Mouse (Mus musculus) spleen, adult 2 months (tissue): Measurements from ENCODE around the gene Myo15b. TPM values are rescaled to one million over a fixed set of nuclear protein-coding genes. Genes with fewer than 3 reads are reported as not detected.

Experiments
- DNase-seq, 2 experiments: peaks; one replicate each; pipeline versions ENCODE4 v3.0.0 to v3.0.0-alpha.2; 2012 to 2021; ENCODE audit warnings: low spot score in 2 of 2, low read depth in 1 of 2
- H3K27ac ChIP-seq: fragments of 200-500 bp; 2 replicates; pipeline ENCODE4 v1.5.1; 2012; ENCODE audit warnings: low read length, inconsistent platforms; ENCODE audit not compliant: insufficient read depth
- H3K27me3 ChIP-seq: fragments of 200-500 bp; 2 replicates; pipeline ENCODE4 v1.6.1; 2012; ENCODE audit warnings: mild to moderate bottlenecking, moderate library complexity, low read length, inconsistent platforms; ENCODE audit not compliant: control insufficient read depth, insufficient read depth
- H3K36me3 ChIP-seq: fragments of 200-500 bp; 2 replicates; pipeline ENCODE4 v1.6.1; 2012; ENCODE audit warnings: mild to moderate bottlenecking, low read length, inconsistent platforms; ENCODE audit not compliant: control insufficient read depth, insufficient read depth
- H3K4me1 ChIP-seq: fragments of 200-500 bp; 2 replicates; pipeline ENCODE4 v1.6.1; 2011; ENCODE audit warnings: inconsistent platforms; ENCODE audit not compliant: control insufficient read depth, insufficient read depth, insufficient read length
- H3K4me3 ChIP-seq: fragments of 200-500 bp; 2 replicates; pipeline ENCODE4 v1.5.1; 2011; ENCODE audit warnings: mild to moderate bottlenecking, inconsistent platforms; ENCODE audit not compliant: insufficient read depth, insufficient read length; ENCODE audit errors: extremely low read depth
- CTCF ChIP-seq: fragments of 200-500 bp; IDR thresholded peaks from 2 replicates; pipeline ENCODE4 v1.5.1; 2011; ENCODE audit warnings: mild to moderate bottlenecking, inconsistent platforms; ENCODE audit not compliant: insufficient read depth, insufficient read length, insufficient replicate concordance; ENCODE audit errors: extremely low read depth
- POLR2A ChIP-seq: fragments of 200-500 bp; IDR thresholded peaks from 2 replicates; pipeline ENCODE4 v1.6.1; 2011; ENCODE audit warnings: low read depth, low read length, inconsistent platforms
- WGBS: fragments of 180-500 bp; shearing (Covaris S2); methylation state at CpG from one replicate; pipeline ENCODE4 v1.1.7; 2018; 5-methylcytosine and 5-hydroxymethylcytosine counted together
- polyA plus RNA-seq: library from polyadenylated mRNA; depleted of rRNA; stranded (reverse); fragments of >200 nt; gene quantifications from 2 replicates; pipeline ENCODE4 v1.2.3, GENCODE M21; 2012

The Myo15b gene
- polyA plus RNA-seq, 1 experiment, result 1.6 TPM

DNA sequence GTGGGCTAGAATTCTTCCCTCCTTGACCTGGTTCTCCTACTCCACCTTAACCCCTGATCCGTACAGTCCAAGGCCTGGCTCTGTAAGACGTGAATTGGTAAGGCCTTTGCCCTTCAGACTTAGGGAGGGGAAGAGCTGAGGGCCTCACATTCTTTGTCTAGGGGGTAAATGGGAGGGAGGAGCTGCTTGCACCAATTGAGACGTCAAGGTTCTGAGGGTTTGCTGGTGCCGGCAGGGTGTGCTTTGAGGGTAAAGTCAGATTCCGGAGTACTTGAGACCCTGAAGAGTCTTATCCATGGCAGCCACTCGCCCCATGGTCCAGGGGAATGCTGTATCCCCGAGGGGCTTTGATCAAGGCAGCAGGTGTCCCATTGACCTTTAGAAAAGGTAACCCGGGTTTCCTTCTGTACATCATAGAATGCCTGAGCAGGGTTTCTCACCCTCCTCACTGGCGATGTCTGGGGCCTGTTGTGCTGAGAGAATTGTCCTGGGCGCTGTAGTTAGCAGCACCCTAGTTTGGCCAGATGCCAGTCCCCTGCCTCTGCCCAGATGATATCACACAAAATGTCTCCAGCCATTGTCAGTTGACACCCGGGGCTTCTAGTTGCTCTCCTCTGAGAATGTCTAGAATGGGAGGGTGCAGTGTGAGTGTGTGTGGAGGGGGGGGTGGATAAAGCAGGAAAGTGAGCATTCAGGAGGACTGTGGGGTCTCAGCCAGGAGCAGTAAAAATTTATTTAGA lies 21.4 kb upstream of the Myo15b start:
- Histone ChIP-seq H3K27me3 (no peaks in the 10 kb centered on the region), H3K36me3 (no peaks in the 10 kb centered on the region), H3K4me1 (no peaks in the 10 kb centered on the region), H3K4me3 (no peak overlapping the region), H3K27ac (no peak overlapping the region)
- 83% methylated on average over 11 of the region's 11 CpGs for WGBS
- TF ChIP-seq CTCF (no peak), POLR2A (no peak)
- no peak for DNase-seq

DNA sequence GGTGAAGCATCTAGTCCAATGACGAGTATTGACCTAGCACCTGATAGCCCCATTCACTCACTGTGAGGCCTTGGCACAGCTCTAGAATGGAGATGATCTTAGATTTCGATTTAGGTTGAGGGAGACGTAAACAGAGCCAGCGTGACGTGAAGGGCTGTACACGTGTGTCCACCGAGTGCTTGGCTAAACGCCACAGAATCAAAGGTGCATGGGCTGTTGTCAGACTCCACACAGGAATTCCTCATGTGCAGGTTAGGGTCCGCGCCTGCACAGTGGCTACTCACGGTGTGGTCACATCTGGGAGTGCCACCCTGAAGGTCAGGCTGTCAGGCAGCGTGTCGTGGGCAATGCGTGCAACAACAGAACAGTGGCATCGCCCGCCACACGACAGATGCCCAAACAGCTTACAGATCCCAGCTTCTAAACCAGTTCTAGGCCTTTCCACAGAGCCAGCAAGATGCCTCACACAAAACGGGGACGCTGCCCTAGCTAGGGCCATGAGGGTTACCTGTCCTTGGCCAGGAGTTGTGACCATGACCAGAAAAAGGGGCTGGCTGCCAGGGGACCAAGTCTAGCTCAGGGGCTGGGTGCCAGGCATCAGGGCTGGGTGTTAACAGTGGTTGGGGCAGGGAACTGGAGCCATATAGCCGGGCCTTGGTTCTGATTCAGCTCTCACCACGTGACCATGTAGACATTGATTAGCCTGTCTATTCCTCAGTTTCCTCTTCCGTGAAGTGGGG lies 20.4 kb upstream of the Myo15b start:
- H3K4me1 ChIP-seq, result no peaks in the 10 kb centered on the region
- TF ChIP-seq POLR2A (no peak), CTCF (no peak)
- DNase-seq, result no peak
- H3K27me3 ChIP-seq, result no peaks in the 10 kb centered on the region
- no peak overlapping the region for H3K27ac ChIP-seq
- WGBS, result 94% methylated on average over 22 of the region's 22 CpGs
- H3K4me3 ChIP-seq, result no peak overlapping the region
- H3K36me3 ChIP-seq, result no peaks in the 10 kb centered on the region

DNA sequence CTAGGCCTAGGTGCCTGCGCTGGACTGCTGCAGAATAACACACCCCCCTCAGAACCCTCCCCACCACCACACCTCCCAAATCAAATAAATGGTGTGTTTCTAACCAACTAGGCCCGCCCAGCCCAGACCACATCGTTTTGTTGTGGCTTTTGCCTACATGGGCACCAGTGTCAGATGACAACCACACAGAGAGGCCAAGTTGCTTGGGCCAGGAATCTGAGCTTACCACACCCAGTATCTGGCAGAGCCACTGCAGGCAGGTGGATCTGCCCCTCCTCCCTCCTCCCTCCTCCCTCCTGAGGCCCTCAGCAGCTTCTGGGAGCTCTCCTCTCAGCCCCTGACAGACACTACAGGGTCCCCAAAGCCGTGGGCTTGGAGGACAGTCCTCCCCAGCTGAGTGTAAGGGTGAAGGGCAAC lies 19.3 kb upstream of the Myo15b start:
- no peaks in the 10 kb centered on the region for H3K27me3 ChIP-seq
- no peak overlapping the region for H3K4me3 ChIP-seq
- TF ChIP-seq CTCF (no peak), POLR2A (no peak)
- H3K4me1 ChIP-seq, result no peaks in the 10 kb centered on the region
- no peaks in the 10 kb centered on the region; the same call in 1 of the 2 replicates for H3K36me3 ChIP-seq
- 46% methylated on average over 4 of the region's 4 CpGs for WGBS
- H3K27ac ChIP-seq, result no peak overlapping the region
- DNase-seq, result no peak

DNA sequence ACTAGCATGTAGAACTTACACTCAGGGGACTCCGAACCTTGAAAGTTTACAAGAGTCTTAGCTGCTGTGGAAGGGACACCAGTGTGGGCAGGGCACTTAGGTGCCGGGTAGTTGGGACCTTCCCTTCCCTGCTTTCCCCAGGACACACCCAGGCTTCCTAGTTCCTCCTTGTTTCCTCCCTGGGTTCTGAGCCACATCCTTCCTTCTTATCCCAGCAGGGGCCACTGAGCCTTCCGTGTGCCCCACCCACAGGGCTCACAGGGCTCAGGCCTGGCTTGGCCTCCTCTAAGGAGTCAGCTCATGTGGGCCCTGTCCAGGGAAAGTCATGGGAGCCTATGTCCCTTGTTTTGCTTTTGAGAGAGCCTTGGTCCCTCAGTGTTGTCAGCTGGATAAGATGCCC lies 18.5 kb upstream of the Myo15b start:
- 81% methylated on average over 3 of the region's 3 CpGs for WGBS
- H3K36me3 ChIP-seq, result peaks cover 2% of the 10 kb centered on the region; the same call in 1 of the 2 replicates
- no peaks in the 10 kb centered on the region for H3K4me1 ChIP-seq
- no peak for DNase-seq
- H3K27me3 ChIP-seq, result no peaks in the 10 kb centered on the region
- no peak overlapping the region for H3K27ac ChIP-seq
- no peak overlapping the region for H3K4me3 ChIP-seq
- TF ChIP-seq POLR2A (no peak), CTCF (no peak)

DNA sequence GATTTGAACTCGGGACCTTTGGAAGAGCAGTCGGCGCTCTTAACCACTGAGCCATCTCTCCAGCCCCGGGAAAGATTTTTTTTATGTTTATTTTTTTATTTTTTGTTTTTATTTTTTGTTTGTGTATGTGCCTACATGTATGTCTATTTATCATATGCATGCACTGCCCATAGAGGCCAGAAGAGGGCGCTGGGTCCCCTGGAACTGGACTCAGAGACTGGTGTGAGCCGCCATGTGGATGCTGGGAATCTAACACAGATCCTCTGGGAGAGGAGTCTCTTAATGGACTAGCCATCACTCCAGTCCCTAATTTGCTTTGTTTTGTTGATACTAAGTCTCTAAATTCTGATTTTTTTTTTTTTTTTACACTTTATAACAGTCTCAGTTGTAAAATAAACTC lies 17.2 kb upstream of the Myo15b start:
- TF ChIP-seq CTCF (no peak), POLR2A (no peak)
- no peak for DNase-seq
- H3K36me3 ChIP-seq, result peaks cover 9% of the 10 kb centered on the region
- no peak overlapping the region for H3K27ac ChIP-seq
- H3K27me3 ChIP-seq, result no peaks in the 10 kb centered on the region
- H3K4me3 ChIP-seq, result no peak overlapping the region
- WGBS, result 87% methylated on average over 6 of the region's 6 CpGs
- no peaks in the 10 kb centered on the region for H3K4me1 ChIP-seq

DNA sequence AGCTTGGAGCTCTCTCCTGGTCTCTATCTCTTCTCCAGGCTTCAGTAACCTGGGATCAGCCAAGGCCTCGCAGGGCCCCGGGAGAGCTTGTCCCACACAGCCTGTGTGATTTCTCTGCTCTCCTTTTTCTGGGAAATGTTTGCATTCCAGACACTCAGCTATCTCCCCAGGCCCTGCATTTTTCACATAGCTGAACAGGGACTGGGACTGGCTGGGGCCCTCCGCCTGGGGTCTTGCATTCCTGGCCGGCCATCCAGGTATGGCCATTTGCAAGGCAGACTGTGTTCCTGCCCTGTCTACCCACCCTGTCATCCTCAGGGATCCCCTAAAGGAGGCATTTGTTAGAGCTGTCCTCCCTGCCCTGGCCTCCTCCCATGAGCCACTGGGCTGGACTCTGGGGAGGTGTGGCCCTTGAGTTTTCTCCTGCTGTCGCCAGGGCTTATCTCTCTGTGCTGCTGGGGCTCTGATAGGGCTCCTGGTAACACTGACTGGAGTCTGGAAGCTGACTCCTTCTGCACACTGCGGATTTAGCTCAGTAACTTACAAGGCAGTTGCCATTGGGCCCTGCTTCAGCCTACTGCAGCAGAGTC lies 16.1 kb upstream of the Myo15b start:
- no peak overlapping the region for H3K27ac ChIP-seq
- peaks cover 11% of the 10 kb centered on the region for H3K36me3 ChIP-seq
- WGBS, result 84% methylated on average over 6 of the region's 6 CpGs
- no peak for DNase-seq
- TF ChIP-seq POLR2A (no peak), CTCF (no peak)
- no peaks in the 10 kb centered on the region for H3K27me3 ChIP-seq
- H3K4me3 ChIP-seq, result no peak overlapping the region
- no peaks in the 10 kb centered on the region for H3K4me1 ChIP-seq
